Mouse (Mus musculus) liver, adult 2 months (tissue): ENCODE measurements at regions not wholly inside any gene's neighbourhood (a gene's known extent, or its start where the extent isn't known, plus 50 kb on each side); places are given as distances from the start of the nearest gene placed in this dataset.

Experiments
- CTCF ChIP-seq: fragments of 200-500 bp; IDR thresholded peaks from 2 replicates; pipeline ENCODE4 v1.5.1; 2011; ENCODE audit warnings: low read depth, low read length, control low read depth
- POLR2A ChIP-seq: fragments of 200-500 bp; IDR thresholded peaks from 2 replicates; pipeline ENCODE4 v1.6.1; 2011; ENCODE audit warnings: low read length, control low read depth; ENCODE audit not compliant: insufficient read depth; ENCODE audit errors: extremely low read depth

DNA sequence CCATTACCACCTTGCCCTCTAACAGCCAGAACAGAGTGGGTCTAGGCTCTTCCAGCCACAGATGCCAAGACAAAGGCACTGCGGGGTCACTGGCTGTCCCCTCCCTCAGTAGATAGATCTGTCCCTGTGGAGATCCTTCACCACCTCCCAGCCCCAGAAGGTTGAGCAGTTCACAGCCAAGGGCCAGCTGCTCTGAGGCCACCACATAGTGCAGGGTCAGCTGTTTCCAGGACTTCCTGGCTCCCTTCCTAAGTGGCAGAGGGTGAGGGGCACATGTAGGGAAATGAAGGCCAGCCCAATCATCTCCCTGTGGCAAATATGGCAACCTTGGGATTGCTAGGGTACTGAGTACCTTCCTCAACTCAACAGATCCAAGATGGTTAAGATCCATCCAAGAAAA is 187.8 kb downstream of the Fam43a start:
- TF ChIP-seq POLR2A: no peak
- no peak for TF ChIP-seq CTCF
